Mouse (Mus musculus): ENCODE data around the gene Sppl2a. TPM values are rescaled to one million over a fixed set of nuclear protein-coding genes. Genes with fewer than 3 reads are reported as not detected.
A peak's percentile ranks its signal among the peaks of the same experiment; 100 is the strongest.

Sppl2a gene
- polyA plus RNA-seq, 1 experiment from 2014 or later = 36.9 TPM

DNA sequence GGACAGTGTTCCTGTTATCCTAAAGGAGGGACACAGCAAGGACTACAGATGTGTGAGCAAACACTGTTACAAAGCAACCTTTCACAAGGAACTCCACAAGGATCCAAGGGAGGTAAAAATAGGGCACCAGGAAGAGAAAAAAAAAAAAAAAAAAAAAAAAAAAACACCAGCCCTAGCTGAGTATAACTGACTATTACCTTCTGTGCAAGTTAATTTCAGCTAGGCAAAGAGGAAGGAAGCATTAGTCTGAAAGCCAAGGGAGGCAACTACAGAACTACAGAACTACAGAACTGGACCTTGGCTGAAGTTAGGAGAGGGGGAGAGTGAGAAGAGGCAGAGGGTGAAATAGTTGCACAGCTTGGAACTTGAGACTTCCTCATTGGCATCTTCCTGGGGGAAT lies 886 bp upstream of the Sppl2a start:
- no peak overlapping the region for H3K27ac ChIP-seq
- H3K9me3 ChIP-seq = no peaks in the 10 kb centered on the region
- no peak overlapping the region for H3K4me2 ChIP-seq
- peaks cover 5% of the 10 kb centered on the region; the same call in 1 of the 2 replicates for H3K4me1 ChIP-seq
- ATAC-seq (ENCODE audit: low FRiP score) = no peak
- no peak overlapping the region for H3K4me3 ChIP-seq (replicated peaks)
- no peak overlapping the region for H3K9ac ChIP-seq
- H3K36me3 ChIP-seq (replicated peaks) = no peaks in the 10 kb centered on the region; the same call in 1 of the 2 replicates
- H3K27me3 ChIP-seq = no peaks in the 10 kb centered on the region

DNA sequence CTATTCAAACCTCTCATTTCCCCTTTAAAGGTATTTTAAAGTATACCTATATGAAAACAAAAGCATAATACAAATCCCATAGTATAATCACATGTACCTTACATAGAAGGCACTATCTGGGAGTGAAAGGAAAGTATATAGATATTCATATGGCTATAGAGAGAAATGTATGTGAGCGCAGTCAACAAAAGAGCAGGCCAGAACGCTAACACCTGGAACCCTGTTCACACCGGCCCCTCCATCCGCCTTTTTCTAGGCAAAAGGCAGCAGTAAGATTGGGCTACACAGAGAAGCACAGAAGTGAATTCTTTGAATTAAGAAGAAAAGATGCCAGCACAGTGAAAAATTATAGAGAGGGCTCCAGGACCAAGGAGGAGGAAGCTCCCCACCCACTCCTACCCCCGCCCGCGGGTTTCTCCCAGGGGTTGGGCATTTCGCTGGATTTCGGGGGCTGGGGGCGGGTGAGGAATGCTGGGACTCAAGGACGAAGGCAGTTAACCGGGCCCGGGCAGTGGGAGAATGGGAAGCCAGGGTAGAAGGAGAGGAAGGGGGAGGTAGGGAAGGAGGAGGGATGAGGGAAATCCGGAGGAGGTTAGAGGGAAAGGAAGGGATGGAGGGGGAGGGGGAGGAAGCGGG lies 656 bp downstream of the Sppl2a start:
- peak overlapping the region; percentile 58 for H3K4me3 ChIP-seq (replicated peaks)
- H3K4me1 ChIP-seq = peaks cover 5% of the 10 kb centered on the region; the same call in 1 of the 2 replicates
- peak overlapping the region; percentile 66 for H3K4me2 ChIP-seq
- H3K9me3 ChIP-seq = no peaks in the 10 kb centered on the region
- peak overlapping the region; percentile 98 for H3K27ac ChIP-seq
- H3K36me3 ChIP-seq (replicated peaks) = no peaks in the 10 kb centered on the region; the same call in 1 of the 2 replicates
- WGBS = 2% methylated on average over 15 of the region's 15 CpGs
- no peak; the same call in 1 of the 2 replicates for ATAC-seq (ENCODE audit: low FRiP score)
- H3K27me3 ChIP-seq = no peaks in the 10 kb centered on the region
- peak overlapping the region; percentile 83 for H3K9ac ChIP-seq

DNA sequence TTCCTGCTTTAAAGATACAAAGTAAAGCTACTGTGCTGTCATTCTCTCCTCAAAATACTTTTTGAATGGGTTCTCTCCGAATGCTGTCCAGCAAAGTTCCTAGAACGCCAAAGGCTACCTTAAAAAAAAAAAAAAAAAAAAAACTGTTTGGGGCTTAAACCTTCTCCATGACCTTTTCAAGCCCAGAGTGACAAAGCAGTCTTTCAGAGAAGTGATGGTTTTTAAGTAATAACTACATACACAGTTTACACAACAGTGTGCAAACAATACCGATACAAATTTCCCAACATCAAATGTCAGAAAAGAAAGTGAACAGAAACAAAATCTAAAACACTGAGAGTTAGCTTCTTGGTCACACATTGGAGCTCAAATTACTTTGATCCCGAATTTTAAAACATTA lies 1.3 kb downstream of the Sppl2a start:
- no peaks in the 10 kb centered on the region for H3K9me3 ChIP-seq
- no peak overlapping the region for H3K9ac ChIP-seq
- no peak overlapping the region for H3K27ac ChIP-seq
- peak overlapping the region; percentile 66 for H3K4me2 ChIP-seq
- WGBS = 45% methylated on average over 4 of the region's 4 CpGs
- H3K4me3 ChIP-seq (replicated peaks) = peak overlapping the region; percentile 58; the same call in 1 of the 2 replicates
- no peak for ATAC-seq (ENCODE audit: low FRiP score)
- no peaks in the 10 kb centered on the region for H3K27me3 ChIP-seq
- no peaks in the 10 kb centered on the region; the same call in none of the 2 replicates for H3K36me3 ChIP-seq (replicated peaks)
- peaks cover 5% of the 10 kb centered on the region; the same call in 1 of the 2 replicates for H3K4me1 ChIP-seq

DNA sequence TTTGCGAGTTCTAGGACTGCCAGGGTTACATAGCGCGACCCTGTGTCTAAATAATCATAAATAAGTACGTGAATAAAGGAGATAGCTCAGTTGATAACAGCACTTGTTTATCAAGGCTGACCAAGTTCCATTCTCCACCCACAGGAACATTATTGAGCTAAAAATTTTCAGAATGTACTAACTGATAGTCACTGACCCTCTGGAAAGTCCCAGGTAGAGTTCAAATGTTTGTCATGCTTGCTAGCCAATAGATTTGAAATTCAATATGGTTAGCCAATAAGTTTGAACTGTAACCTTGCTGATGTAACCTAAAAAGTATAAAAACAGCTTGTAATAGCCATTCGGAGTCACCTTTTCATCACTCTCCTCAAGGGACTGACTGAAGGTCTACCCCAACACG lies 4.4 kb downstream of the Sppl2a start:
- H3K9me3 ChIP-seq = no peaks in the 10 kb centered on the region
- no peaks in the 10 kb centered on the region for H3K27me3 ChIP-seq
- 91% methylated on average over 6 of the region's 6 CpGs for WGBS
- H3K27ac ChIP-seq = no peak overlapping the region
- H3K4me2 ChIP-seq = no peak overlapping the region
- no peak overlapping the region for H3K4me3 ChIP-seq (replicated peaks)
- H3K36me3 ChIP-seq (replicated peaks) = peaks cover 17% of the 10 kb centered on the region
- H3K9ac ChIP-seq = no peak overlapping the region
- peaks cover 5% of the 10 kb centered on the region; the same call in 1 of the 2 replicates for H3K4me1 ChIP-seq
- no peak for ATAC-seq (ENCODE audit: low FRiP score)

DNA sequence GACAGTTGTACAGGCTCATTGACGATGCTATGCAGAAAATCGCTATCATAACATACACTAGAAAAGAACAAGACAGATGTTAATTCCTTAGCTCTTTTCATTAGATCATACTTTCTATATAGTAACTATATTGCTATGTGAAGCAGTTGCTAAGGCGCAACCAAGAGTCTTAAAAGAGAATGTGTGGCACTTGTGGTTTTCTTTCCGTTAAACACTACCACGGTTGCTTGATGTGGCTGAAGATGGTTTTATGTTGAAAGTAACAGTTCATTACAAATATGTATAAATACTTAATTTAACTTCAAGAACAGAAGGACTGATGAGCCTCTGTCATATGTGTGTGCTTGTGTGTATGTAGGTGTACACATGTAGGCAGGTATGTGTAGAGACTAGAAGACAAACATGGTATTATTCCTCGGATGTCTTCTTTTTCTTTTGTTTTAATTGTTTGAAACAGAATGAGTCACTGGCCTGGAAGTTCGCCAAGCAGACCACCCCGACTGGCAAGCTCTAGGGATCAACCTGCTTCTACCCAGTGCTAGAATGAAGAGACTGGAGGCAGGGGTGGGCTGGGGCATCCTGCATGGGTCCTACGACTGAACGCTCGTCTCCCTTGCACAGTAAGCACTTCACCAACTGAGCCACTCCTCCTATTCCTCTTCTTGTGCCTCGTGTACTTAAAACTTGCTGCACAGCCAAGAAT lies 12.5 kb downstream of the Sppl2a start:
- no peak for ATAC-seq (ENCODE audit: low FRiP score)
- Histone ChIP-seq H3K9me3 (no peaks in the 10 kb centered on the region), H3K9ac (no peak overlapping the region), H3K4me1 (no peaks in the 10 kb centered on the region), H3K27me3 (no peaks in the 10 kb centered on the region), H3K4me2 (no peak overlapping the region), H3K36me3 (replicated peaks) (peaks cover 60% of the 10 kb centered on the region), H3K4me3 (replicated peaks) (no peak overlapping the region), H3K27ac (no peak overlapping the region)
- 89% methylated on average over 12 of the region's 12 CpGs for WGBS

DNA sequence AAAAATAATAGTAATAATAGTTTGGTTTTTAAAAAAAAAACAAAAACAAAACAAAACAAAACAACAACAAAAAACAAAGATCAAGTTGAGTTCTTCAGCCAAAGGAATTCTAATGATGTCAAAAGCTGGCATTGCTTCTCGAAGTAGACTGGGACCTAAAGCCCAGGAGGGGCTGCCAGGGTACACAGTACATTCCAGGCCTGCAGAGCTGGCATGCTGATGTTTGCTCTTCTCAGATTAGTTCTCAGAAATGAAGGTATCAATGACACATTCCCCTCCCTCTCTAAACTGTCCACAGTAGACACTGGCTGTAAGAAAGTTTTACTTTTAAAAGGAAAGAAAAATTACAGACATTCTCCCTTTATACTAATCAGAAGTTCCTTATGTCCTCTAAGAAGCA lies 16.8 kb downstream of the Sppl2a start:
- Histone ChIP-seq H3K4me2 (no peak overlapping the region), H3K4me1 (no peaks in the 10 kb centered on the region), H3K4me3 (replicated peaks) (no peak overlapping the region), H3K9me3 (no peaks in the 10 kb centered on the region), H3K9ac (no peak overlapping the region), H3K27me3 (no peaks in the 10 kb centered on the region), H3K27ac (no peak overlapping the region), H3K36me3 (replicated peaks) (peaks cover 34% of the 10 kb centered on the region)
- WGBS = 91% methylated on average over 1 of the region's 1 CpGs
- no peak for ATAC-seq (ENCODE audit: low FRiP score)

DNA sequence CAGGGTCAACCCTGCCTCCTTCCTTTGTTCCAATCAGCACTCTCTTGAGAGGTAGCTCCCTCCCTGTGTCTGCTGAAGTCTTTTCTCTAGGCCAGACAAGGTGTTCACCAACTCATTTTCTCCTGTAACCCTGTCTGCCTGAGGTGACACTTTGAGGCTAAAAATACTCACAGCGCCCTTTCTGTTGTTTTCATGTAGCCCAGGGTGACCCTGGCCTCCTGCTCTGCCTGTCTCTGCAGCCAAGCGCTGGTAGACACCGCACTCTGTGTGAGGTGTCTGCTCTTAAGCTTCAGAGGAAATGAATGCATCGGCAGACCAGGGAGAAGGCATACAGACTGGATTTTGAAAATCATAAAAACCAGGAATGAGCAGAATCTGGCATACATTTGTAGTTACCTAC lies 18.9 kb downstream of the Sppl2a start:
- ATAC-seq (ENCODE audit: low FRiP score) = no peak
- Histone ChIP-seq H3K4me3 (replicated peaks) (no peak overlapping the region), H3K9ac (no peak overlapping the region), H3K27me3 (no peaks in the 10 kb centered on the region), H3K4me1 (no peaks in the 10 kb centered on the region), H3K9me3 (no peaks in the 10 kb centered on the region), H3K4me2 (no peak overlapping the region), H3K27ac (no peak overlapping the region), H3K36me3 (replicated peaks) (peaks cover 19% of the 10 kb centered on the region)
- WGBS = 52% methylated on average over 4 of the region's 4 CpGs

DNA sequence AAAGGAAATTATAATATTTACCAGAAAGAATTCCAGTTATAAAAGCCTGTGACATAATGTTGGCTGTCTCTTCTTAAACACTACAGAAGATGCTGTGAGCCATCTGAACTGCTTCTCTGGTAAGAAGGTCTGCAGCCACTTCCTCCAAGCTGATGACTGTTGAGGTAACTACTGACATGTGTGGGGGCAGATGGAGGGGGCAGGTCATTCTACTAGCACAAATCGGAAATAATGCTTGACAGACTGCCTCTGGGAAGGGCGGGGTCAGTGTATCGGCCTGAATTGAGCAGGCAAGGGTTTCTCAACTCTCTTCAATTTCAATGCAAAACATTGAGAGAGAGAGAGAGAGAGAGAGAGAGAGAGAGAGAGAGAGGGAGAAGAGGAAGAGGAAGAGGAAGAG lies 28.9 kb downstream of the Sppl2a start:
- H3K9me3 ChIP-seq = no peaks in the 10 kb centered on the region
- H3K4me1 ChIP-seq = no peaks in the 10 kb centered on the region
- no peak overlapping the region for H3K27ac ChIP-seq
- ATAC-seq (ENCODE audit: low FRiP score) = no peak
- no peak overlapping the region for H3K9ac ChIP-seq
- no peak overlapping the region for H3K4me2 ChIP-seq
- H3K4me3 ChIP-seq (replicated peaks) = no peak overlapping the region
- 87% methylated on average over 3 of the region's 3 CpGs for WGBS
- peaks cover 24% of the 10 kb centered on the region for H3K36me3 ChIP-seq (replicated peaks)
- no peaks in the 10 kb centered on the region for H3K27me3 ChIP-seq

DNA sequence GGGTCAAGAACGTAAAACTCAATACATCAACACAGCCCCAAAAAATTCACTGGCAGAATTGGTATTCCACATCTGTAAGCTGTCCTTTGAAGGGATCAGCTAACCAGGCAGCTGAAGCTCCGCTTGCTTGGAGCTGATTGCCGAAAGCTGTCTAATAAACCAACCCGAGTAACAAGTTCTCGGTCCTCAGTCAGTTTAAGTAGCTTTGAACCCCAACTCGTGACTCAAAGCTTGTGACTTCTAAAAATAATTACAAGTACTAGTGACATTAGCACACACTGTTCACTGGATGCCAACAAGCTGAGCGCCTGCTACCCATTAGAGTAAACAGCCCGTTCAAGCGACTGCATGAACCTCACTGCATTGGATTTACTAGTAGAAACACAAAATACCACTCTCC lies 35.5 kb downstream of the Sppl2a start:
- no peak overlapping the region for H3K9ac ChIP-seq
- H3K36me3 ChIP-seq (replicated peaks) = peaks cover 27% of the 10 kb centered on the region
- no peaks in the 10 kb centered on the region for H3K9me3 ChIP-seq
- H3K4me1 ChIP-seq = no peaks in the 10 kb centered on the region
- WGBS = 89% methylated on average over 9 of the region's 9 CpGs
- no peak overlapping the region for H3K4me2 ChIP-seq
- no peaks in the 10 kb centered on the region for H3K27me3 ChIP-seq
- H3K4me3 ChIP-seq (replicated peaks) = no peak overlapping the region
- ATAC-seq (ENCODE audit: low FRiP score) = no peak
- H3K27ac ChIP-seq = no peak overlapping the region

DNA sequence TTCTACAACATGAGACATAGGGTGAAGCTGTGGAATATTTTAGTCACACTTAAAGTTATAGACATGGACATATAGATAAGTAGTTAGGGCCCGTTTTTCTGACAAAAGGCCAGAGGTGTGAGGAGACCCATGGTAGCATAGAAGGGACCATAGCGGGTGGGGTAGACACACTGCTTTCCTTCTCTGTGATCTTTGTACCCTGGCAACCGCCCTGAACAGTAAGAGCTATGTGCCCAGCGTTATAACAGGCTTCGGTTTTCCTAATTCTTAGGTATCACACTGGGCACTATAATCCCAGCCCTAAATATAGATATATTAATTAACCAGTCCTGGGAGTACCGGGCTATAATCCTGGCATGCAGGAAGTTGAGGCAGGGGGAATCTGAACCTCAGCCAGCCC lies 36.1 kb downstream of the Sppl2a start:
- Histone ChIP-seq H3K9me3 (no peaks in the 10 kb centered on the region), H3K36me3 (replicated peaks) (peaks cover 23% of the 10 kb centered on the region), H3K4me2 (no peak overlapping the region), H3K27me3 (no peaks in the 10 kb centered on the region), H3K4me1 (no peaks in the 10 kb centered on the region), H3K9ac (no peak overlapping the region), H3K27ac (no peak overlapping the region), H3K4me3 (replicated peaks) (no peak overlapping the region)
- WGBS = 86% methylated on average over 6 of the region's 6 CpGs
- ATAC-seq (ENCODE audit: low FRiP score) = no peak

DNA sequence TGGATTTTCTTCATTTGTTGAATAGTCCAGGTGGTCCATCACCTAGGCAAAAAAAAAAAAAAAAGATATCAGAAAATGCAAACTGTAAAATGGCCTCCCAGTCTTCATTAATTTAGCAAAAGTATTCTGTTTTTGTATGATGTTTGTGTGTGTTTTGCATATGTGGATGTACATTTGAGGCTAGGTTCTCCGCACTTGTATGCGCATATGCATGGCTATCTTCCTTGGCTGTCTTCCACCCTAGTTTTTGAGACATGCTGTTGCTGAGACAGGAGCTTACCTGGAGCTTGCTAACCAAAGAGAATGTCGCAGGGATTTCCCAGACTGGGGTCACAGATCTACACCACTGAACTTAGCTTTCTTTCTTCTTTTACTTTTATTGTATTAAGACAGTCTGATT lies 38.8 kb downstream of the Sppl2a start:
- no peak overlapping the region for H3K4me2 ChIP-seq
- H3K27me3 ChIP-seq = no peaks in the 10 kb centered on the region
- no peak overlapping the region for H3K9ac ChIP-seq
- no peak overlapping the region for H3K4me3 ChIP-seq (replicated peaks)
- no peaks in the 10 kb centered on the region for H3K9me3 ChIP-seq
- whole genome bisulfite sequencing = 97% methylated on average over 3 of the region's 3 CpGs
- peaks cover 9% of the 10 kb centered on the region for H3K36me3 ChIP-seq (replicated peaks)
- no peak overlapping the region for H3K27ac ChIP-seq
- ATAC-seq (ENCODE audit: low FRiP score) = no peak
- H3K4me1 ChIP-seq = no peaks in the 10 kb centered on the region

DNA sequence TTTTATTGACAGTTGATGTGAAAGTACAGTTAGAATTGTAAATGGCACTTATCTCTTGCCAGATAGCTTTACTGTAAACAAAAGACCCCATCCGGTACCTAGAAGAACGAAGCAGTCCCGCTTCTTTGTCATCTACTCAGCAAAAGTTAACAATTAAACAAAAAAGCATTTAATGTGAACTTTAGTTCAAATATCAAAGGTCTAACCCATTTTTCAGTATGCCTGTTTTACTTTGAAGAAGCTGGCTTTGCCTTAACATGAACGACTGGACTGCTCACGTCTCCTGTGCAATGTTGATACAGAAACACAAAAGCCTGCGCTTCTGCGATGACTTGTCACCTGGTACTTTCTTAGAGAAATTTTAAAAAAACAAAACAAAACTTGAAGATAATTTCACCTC lies 40.7 kb downstream of the Sppl2a start:
- Histone ChIP-seq H3K4me3 (replicated peaks) (no peak overlapping the region), H3K4me1 (no peaks in the 10 kb centered on the region), H3K9ac (no peak overlapping the region), H3K4me2 (no peak overlapping the region), H3K36me3 (replicated peaks) (peaks cover 6% of the 10 kb centered on the region), H3K27ac (no peak overlapping the region), H3K27me3 (no peaks in the 10 kb centered on the region), H3K9me3 (no peaks in the 10 kb centered on the region)
- ATAC-seq (ENCODE audit: low FRiP score) = no peak
- 92% methylated on average over 7 of the region's 7 CpGs for WGBS

DNA sequence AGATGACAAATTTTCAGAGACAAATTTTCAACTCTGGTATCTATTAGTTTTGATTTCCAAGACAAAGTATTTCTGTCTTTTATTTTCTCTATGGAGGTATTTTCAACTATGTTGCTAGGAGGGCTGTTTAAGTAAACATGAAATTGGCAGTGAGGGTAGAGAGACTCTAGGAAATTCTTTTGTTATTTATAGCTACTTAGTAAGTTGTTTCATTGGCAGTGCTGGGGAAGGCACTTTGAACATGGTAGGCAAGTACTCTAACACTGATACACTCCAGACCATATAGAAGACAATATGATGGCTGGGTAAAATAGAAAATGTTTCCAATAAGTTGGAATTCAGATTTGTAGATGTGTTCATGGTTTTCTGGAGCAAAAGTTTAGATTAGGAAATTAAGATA lies 41.3 kb downstream of the Sppl2a start:
- Histone ChIP-seq H3K9me3 (no peaks in the 10 kb centered on the region), H3K4me2 (no peak overlapping the region), H3K36me3 (replicated peaks) (peaks cover 6% of the 10 kb centered on the region), H3K27me3 (no peaks in the 10 kb centered on the region), H3K9ac (no peak overlapping the region), H3K27ac (no peak overlapping the region), H3K4me3 (replicated peaks) (no peak overlapping the region), H3K4me1 (no peaks in the 10 kb centered on the region)
- ATAC-seq (ENCODE audit: low FRiP score) = no peak

Measured in forebrain, embryonic 12.5 days (tissue).